Mouse (Mus musculus) adrenal gland, postnatal 36 days (tissue): ENCODE measurements around the gene Syn3. TPM values are rescaled to one million over a fixed set of nuclear protein-coding genes. Genes with fewer than 3 reads are reported as not detected.
A peak's percentile ranks its signal among the peaks of the same experiment; 100 is the strongest.

Experiments
- DNase-seq, 2 experiments: peaks; one replicate each; pipeline ENCODE4 v3.0.0; 2021; ENCODE audit warnings: mixed read lengths in 1 of 2
- total RNA-seq, 2 experiments: library from RNA; stranded (reverse); gene quantifications; 2 replicates each; pipeline ENCODE4 v1.2.3; 2021

Gene Syn3
- total RNA-seq, 2 experiments from 2014 or later: 1.5 to 2.5 TPM

DNA sequence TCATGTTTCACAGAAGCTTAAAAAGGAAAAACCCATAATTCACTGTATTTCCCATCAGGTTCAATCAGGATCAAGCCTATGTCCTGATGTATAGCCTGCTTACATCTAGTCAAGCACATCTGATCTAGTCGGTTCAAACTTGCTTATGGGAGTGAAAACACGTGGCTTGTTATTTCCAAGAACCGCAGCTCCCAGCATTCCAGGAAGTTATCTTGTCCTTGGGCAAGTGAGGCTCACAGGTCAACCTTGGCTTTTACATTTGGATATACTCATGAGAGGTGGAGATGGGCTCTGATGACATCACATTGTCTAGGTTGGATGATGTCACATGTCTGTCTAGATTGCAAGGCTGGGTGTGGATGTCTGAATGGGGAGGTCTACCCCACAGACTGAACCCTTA is 185.7 kb downstream of the Syn3 start:
- DNase-seq: no peak

DNA sequence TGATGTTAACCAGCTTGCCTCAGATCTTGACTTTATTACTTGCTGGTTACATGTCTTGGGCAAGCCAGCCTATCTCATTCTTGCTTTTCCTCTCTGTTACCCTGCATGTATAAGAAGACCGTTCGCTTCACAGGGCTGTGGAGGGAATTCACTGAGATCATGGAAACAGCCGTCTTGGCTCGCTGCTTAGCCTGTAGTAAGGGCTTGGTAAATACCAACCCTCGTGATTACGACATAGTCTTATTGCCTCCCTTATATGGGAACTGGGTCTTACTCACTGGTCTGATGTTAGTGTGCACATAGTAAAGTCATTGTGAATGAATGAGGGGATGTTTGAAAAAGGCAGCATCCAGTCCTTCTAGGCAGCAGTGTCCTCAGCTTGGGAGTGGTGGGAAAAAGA is 188.2 kb downstream of the Syn3 start:
- peak; percentile 76 for DNase-seq

DNA sequence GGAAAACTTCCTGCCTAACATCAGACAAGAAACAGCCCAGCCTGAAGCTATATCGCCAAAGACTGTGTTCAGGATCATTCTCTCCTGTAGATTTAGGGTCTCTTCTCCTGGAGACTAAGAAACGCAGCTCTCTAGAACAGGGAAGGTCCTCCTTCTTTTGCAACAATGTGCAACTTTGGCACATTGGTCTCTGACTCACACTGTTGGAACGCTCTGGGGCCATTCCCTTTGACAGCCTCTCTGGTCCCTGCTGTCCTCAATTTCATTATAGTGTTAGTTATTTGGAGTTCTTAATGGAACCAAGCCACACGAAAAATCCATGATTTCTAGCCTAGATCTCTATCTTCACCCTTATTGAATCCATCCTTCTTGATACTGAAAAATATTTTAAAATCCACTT is 191.5 kb downstream of the Syn3 start:
- peak; percentile 56 to 67 for DNase-seq

DNA sequence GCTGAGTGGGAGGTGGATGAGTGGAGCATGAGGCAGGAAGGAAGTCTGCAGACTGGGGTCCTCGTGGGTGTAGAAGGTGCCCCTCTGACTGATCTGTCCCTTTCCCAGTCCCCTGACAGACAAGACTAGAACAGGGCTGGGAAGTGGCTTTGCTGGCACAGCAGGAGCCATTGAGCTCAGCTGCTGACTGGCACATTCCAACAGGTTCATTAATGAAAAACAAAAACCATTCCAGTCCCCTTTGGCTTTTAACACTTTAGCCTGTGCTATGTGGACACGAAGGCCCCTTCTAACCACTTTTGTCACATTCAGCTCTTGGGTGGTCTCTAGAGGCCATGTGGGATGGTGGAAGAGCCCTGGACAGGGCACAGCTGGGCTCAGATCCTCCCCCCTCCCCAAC is 194.1 kb downstream of the Syn3 start:
- DNase-seq: no peak

DNA sequence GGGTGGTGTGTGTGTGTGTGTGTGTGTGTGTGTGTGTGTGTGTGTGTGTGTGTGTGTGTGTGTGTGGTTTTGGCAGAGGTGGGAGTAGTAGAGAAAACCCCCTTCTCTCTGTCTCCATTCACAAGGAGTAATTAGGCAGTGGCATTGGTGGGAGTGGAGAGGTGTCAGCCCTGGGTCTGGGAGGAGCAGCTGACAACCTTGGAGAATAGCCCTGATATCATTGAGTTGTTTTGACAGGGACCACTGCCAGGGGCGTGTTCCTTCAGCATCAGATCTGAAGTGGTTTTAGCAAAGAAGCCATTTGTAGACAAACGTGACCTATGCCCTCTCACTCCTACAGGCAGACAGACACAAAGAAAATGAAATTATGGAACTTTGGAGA is 195.2 kb downstream of the Syn3 start:
- no peak for DNase-seq

DNA sequence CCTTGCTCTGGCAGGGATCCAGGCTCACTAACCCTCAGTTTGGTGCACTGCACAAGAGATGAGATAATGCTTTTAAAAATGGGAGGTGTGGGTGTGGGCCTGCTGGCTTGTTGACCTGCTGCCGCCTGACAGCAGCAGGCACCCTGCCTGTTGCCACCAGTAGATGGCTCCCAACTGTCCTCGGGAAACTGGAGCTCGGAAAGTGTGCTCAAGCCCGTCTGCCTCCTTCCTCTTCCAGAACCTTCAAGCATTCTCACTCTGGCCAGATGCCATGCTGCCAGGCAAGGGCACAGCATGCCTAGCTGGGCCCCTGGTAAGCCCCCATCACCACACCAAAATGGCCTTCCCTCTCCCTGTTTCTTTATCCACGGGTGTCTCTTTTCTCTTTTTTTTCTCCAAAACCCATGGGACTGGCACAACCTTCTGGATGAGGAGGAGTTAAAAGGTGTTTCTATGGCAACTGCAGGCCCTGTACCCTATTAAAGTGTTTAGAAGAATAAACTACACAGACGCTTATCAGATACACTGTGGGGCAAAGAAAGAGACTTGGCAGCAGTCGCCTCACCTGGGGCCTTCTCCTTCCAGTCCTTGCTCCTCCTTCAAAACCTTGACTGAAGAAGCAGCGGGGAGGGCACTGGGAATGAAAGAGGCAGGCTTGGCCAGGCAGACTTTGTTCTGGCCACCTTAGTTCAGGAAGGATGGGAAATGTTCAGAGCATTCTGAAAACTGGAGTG is 195.8 kb downstream of the Syn3 start:
- DNase-seq: peak; percentile 88 to 90

DNA sequence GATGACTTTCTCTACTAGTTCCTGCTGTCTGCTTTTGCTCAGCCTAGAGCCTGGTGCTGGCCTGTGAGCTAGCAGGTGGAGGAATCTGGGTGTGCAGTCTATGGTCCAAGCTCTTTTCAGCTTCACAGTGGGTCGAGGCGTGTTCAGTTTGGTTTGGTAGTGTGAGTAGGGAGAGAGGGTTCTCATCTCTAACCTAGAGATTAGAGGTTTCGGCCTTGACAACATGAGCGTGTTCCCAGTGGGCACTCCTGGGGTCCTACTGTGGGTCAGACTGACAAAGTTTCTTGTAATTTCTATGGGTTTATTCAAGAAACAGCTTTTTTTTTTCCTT is 196.4 kb downstream of the Syn3 start:
- DNase-seq: peak in 1 of 2 experiments; percentile 46

DNA sequence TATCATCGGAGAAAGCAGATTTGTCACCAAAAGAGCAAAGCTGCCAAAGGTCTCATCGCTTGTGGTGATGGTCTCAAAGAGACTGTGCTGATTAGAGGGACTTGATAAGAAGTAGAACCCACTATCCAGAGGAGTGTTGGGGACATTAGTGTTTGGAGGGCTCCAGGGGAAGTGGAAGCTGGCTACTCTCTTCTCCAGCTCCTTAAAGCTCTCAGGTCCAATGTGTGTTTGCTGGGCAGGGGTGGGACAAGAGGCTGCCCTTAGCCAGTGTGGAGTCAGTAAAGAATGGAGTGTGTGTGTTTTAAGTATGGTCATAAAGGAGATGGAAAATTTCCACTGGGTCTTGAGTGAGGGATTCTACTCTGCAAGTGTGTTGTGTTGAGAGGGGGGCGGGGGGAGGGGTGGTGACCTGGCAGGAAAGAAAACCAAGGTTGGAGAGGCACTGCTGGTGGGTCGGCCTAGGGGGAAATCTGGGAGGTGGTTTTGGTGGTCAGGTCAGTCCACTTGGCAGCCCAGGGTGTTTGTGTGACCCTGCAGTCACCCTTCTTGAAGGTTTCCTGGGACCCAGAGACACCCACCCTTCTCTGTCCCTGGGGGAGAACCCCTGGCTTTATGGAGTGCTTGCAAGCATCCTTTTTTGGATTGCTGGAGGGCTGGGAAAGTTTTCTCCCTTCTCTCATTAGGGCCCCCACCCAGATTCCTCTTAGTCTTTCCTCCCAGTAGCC is 196.9 kb downstream of the Syn3 start:
- DNase-seq: no peak

DNA sequence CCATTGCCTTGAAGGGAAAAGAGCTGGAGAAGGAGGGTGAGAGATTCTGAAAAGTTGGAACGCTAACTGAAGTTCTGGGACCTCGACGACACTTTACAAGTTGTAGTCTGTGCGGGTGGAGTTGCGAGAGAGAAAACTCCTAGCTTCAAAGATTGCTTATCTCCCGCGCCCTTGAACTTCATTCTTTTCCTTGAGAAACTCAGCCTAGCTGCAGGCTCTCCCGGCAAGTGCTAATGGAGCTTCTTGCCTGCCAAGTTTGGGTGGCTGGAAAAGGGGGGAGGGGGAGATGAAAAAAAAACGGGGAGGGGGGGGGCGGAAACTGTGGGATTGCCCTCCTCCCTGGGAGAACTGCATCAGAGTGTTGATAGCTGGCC is 197.6 kb downstream of the Syn3 start:
- DNase-seq: peak; percentile 48 to 54

DNA sequence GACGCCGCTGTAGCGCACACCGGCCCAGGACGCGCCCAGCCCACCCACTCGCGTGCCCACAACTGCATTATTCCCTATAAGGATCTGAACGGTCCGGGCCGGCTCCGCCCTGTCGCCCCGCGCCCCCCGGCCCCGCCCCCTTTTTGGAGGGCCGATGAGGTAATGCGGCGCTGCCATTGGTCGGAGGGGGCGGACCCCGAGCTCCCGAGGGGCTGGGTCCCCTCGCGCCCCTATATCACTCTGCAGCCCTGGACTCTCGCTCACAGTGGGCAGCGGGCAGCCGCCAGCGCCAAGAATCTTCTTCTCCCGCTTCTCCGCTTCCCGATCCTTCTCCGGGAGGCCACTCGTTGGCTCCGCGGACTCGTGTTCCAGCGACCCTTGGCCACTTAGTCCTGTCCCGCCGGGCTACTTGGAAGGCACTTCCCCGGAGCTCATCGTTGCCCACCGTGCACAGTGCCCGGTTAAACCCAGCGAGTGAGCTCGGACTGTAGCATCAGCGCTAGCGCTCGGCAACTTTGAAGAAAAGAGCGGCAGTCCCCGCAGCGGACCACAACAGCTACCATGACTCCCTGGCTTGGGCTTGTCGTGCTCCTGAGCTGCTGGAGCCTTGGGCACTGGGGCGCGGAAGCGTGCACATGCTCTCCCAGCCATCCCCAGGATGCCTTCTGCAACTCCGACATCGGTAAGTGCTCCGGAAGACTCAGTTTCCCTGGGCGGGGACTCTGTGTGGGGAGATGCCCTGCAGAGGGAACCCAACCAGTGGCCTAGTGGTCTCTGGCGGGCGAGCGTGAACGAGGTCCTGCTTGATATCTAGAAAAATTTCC is 198.2 kb downstream of the Syn3 start, which contains the start of gene Timp3:
Timp3 (plus strand) TSS at position 80 of the 824 bp plus-strand sequence.
- DNase-seq: peak; percentile 91 to 94

DNA sequence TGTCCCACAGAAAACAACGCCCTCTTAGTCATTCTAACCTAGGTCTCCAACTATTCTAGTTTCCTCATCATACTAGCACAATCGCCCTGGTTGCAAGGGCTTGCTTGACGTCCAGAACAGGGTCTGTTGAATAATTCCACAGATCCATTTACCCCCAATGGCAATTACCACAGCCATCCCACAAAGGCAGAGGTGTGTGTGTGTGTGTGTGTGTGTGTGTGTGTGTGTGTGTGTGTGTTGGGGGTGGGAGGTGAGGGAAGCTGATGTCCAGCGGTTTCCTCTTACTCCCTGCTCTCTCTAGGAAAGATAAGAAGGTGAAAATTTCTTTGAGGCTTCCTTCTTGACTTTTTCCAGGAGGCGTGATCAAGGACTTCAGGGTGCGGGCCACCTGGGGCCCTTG is 198.9 kb downstream of the Syn3 start:
- no peak for DNase-seq

DNA sequence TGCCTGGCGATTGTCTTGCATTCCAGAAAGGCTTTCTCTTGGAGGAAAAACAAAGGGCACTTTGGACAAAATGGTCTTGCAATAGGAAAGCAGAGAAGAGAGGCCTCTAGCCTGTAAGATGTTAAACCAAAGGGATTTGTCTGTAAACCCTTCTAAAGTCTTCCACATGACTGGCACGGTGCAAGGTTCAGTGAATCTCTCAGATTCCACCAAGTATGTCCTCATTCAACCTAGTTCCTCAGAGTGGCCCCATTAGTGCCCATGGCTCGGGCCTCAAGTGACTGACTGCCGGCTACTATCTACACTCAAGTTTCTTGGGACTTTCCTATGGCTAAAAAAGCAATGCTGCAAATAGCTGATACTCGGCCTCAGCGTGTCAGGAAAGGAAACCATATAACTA is 200.4 kb downstream of the Syn3 start:
- DNase-seq: no peak

DNA sequence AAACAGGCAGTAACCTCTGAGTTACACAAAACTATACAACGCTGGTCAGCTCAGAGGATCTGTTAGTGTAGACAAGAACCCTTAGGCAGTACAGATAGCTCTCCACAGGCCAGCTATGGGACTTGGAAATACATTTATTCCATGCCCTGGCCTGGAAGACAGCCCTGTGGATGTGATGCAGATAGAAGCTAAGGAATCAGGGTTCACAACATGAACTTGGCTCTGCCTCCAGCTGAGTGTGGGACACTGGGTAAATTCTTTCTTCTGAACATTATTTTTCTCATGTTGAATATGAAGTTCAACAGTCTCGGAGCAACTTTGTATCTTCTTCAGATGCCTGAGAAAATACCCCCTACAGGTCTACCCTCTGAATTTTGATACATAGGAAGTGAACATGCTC is 201.4 kb downstream of the Syn3 start:
- no peak for DNase-seq

DNA sequence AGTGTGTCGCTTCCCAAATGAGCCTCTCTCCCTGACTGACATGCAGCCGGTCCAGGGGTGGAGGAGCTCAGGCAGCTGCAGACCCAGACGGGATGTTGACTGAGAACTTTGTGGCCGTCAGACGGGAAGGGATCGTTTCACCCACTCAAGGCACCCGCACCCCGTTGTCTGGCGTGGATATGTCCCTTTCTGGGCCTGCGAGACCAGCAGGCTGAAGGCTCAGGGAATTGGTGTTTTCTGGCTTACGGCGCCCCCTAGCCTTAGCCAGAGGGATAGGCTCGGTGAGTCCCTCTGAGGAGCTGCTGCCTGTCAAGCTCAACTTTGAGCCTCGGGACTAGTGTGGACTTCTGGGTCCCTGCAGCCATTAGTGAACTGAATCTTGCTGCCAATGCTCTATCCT is 202.6 kb downstream of the Syn3 start:
- peak; percentile 86 to 89 for DNase-seq

DNA sequence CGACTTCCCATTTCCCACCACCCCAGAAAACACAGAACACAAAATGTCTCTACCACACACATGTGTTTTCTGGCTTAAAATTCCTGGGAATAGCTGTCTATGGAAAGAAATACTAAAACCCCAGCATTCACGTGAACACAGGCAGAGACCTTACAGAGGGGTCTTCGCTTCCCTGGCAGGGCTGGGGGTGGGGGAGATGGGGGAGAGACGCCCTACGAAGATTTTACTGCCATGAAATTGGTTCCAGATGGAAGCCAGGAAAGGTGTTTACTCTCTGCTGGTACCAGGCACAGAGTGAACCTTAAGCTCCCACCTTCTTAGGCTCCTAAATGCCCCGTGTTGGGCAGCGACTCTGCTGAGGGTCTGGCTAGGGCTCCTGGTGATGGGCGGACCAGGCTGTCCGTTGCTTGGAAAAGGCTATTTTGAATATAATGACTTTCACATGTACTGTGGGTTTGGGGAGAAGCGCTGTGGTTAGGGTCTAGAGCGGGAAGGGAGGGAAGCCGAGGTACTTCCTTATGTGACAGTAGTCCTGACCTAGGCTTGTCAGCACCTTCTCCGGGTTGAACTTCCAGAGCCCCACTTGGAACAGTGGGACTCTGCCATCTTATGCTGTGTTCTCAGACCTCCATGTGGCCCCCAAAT is 203.1 kb downstream of the Syn3 start:
- DNase-seq: no peak

DNA sequence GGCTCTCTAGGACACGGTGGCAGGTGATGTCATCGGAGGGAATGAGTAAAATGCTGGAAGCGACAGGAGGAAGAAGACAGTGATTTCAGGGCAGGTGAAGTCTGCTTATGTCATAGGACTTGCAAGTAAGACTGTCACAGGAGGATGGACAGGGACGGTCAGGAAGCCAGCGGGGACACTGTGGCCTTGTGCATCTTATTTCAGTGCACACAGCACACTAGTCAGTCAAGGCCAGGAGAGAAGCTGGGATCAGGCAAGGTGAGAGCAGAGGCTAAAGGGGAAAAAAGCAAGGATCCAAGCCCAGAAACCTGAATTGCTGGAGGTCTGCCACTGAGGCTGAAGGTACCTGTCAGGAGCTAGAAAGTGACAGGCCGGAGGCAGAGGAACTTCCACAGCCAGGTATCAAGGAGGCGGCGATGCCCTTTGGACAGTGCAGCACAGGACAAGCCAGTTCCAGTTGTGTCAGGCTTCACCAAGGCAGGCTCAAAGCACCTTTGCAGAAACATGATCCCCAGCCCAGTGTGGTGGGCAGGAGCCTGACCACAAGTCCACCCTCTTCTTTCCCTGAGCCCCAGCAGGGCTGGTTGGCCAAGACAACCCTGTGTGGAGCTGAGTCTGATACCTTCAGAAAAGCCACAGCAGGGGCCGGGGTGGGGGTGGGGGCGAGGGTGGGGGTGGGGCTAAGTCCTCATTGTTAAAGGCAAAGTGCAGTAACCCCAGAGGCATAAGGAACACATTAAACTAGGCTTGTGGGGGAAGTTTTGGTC is 203.9 kb downstream of the Syn3 start:
- DNase-seq: no peak

DNA sequence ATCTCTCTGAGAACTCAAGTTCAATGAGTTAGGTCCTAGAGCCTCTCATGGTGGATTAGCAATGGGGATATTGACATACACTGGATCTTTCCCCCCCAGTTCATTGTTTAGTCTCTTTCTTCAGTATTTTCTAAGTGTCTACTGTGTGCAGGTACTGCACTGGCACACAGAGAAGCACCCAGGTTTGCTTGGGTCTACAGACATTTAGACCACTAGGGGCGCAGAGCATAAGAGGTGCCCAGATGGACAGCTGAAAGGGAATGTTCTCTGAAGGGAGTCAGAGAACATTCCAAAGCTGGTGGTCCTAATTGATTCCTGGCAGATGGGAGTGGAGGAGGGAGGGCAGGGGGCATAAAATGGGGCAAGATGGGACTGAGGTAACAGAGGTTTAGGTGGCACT is 204.8 kb downstream of the Syn3 start:
- DNase-seq: no peak

DNA sequence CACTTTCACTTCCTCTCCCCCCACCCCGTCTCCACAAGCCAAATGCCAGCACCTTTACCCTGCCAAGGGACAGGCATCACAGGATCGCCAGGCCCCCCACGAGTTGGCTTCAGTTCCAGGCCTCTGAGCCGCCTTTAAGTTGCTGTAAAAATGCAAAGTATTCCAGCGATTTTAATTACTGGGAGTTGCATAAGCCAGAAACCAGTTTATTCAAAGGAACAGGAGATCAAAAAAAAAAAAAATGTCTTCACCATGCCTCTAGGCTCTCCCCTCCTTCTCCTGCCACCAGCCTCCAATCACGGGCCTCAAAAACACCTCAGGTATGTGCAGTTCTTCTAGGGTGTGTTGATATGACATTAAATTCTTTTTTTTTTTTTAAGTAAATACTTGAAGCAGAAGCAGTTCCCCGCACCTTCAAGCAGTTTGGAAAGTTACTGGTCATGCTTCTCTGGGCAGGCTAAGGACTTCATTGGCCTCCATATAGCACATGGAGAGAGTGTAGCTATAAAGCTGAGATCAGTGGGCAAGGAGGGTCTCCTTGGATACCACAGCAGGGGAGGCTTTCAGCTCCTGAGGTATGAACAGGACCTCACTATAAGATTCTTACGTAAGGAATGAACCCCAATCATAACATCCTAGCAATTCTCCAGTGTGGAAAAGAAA is 208.5 kb downstream of the Syn3 start:
- DNase-seq: no peak

DNA sequence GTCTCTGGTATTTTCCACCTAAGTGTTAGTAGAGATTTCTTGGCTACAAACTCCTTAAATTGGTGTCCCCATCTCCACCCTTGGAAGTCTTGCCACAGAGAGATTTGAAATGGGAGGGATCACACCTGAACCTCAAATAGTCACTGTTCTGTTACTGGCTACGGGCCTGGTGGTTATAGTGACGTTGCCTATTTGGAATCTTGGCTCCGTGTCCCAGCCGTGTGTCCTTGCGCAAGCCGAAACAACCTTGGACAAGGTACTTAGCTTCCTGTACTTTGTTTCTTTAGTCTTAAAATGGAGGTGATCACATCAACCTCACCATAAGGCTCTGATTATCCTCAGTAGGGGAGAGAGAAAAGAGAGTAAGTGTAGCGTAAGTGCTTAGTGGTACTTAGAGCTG is 212.2 kb downstream of the Syn3 start:
- DNase-seq: peak in 1 of 2 experiments; percentile 58

DNA sequence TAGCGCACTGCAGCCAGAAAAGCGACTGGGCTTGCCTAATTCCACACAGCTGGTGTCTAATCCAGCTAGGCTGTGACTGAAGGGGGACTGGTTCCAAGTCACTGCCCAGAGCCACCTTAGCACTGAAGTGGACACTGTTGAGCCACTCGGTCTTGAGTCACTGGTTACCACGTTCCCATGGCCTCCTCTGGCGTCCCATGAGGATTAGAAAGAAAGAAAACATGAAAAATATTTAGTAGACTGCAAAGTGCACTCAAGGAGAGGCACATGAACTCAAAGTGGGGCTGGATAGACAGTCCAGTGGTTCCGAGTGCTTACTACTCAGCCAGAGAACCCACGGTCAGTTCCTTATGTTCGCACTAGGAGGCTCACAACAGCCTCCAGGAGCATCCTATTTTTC is 217.5 kb downstream of the Syn3 start:
- no peak for DNase-seq

DNA sequence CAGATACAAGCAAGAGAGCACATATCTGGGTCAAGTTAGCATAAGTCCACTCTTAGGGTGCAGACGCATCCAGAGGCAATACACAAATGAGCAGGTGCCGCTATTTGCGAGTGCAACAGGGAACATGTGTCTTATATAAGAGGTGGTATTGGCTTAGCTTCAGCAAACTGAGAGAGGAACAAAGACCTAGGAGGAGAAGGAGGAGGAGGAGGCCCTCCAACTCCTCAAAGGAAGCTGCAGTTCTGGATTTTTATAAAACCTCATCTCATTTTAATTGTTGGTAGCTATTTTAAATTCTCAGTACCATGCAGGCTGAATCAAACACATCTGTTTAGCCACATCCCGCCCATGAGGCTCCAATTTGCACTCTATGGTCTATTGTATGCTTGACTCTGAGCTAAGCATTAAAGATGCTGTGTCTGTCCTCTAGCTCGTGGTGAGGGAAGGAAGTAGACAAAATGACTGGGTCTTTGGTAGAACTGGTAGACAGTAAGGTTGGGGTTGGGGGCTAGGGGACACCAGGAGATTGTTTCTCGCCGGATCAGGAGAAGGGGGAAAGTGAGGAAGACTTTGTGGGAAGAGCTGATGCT is 219.0 kb downstream of the Syn3 start:
- no peak for DNase-seq
